Mouse (Mus musculus): ENCODE measurements at regions not wholly inside any gene's neighbourhood (a gene's known extent, or its start where the extent isn't known, plus 50 kb on each side); places are given as distances from the start of the nearest gene placed in this dataset.

- TF ChIP-seq CTCF (IDR thresholded peaks at IDR 0.05; ENCODE audit: borderline replicate concordance, extremely low read depth, insufficient read depth, insufficient read length): no peak
- no peak for TF ChIP-seq POLR2A (IDR thresholded peaks at IDR 0.05; ENCODE audit: borderline replicate concordance, extremely low read depth, insufficient read depth, insufficient read length, poor library complexity, severe bottlenecking)
Observed at GRCm38 (mm10) chr3:31793466-31794040, 108.8 kb upstream of the Kcnmb2 start.
